Mouse (Mus musculus) cerebellum, adult 18-20 months (tissue): ENCODE measurements at regions not wholly inside any gene's neighbourhood (a gene's known extent, or its start where the extent isn't known, plus 50 kb on each side); places are given as distances from the start of the nearest gene placed in this dataset.
A peak's percentile ranks its signal among the peaks of the same experiment; 100 is the strongest.

Experiments used
- DNase-seq, 2 experiments: peaks; one replicate each; pipeline ENCODE4 v3.0.0; 2021

GRCm38 (mm10) chr11:42067788-42068187 lies 67.1 kb upstream of the Gabrg2 start:
- DNase-seq = peak; percentile 57 to 59

DNA sequence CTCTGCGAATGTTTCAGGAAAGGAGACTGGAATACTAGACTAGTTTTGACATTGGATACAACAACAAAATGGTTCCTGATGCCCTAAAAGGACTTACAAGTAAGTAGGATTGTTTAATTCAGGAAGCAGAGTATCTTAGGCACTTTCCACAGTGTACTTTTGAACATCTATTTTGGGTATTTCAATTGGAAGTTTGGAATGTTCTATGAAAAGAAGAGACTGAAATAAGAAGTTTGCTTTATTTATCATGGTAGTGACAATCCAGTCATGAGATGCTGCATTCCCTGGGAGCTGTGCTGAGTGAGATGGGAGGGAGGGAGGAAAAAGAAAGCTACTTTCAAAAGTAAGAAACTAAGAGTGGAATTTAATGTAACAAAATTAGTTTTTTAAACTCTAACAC lies 50.9 kb upstream of the Gabrg2 start:
- no peak for DNase-seq
